Mouse (Mus musculus): ENCODE data around the gene Gm27021.

The Gm27021 gene

DNA sequence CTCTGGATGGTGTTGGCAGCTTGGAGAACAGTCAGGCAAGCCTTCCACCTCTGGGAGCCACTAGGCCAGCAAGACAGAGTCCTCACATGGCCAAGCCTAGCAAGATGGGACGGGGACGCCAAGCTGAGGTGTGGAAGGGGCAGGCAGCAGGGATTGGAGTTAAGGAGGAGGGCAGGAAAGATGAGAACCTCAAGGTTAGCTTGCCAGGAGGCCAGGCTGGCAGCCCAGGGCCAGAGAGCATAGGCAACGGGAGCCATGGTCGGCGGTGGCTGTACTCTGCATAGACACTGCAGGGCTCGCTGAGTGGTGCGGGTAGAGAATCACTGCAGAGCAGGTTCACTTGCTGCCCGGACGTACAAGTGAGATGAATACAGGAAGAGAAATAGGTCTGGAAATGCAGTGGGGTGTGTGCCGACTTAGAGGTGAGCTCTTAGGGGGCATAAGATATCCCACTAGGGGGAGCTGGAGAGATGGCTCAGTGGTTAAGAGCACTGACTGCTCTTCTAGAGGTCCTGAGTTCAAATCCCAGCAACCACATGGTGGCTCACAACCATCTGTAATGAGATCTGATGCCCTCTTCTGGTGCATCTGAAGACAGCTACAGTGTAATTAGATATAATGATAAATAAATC, 25.7 kb downstream of the Gm27021 start:
- DNase-seq (ENCODE audit: low read depth, low spot score): no peak

DNA sequence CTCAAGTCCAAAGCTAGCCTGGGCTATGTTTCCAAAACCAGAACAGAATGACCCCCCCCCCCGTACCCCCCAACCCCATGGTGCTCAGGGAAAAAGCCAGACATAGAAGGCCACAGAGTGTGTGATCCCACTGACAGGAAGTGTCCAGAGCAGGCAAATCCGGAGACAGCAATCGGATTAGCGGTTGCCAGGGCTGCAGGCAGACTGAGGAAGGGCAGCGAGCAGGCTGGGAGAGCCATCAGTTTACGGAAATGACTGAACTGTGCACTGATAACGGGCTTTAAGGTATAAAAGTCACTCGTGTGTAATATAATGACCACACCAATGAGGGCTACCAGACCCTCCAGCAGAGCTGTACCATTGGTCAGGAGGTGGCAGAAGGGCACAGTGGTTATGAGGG, 26.6 kb downstream of the Gm27021 start:
- DNase-seq (ENCODE audit: low read depth, low spot score): no peak

DNA sequence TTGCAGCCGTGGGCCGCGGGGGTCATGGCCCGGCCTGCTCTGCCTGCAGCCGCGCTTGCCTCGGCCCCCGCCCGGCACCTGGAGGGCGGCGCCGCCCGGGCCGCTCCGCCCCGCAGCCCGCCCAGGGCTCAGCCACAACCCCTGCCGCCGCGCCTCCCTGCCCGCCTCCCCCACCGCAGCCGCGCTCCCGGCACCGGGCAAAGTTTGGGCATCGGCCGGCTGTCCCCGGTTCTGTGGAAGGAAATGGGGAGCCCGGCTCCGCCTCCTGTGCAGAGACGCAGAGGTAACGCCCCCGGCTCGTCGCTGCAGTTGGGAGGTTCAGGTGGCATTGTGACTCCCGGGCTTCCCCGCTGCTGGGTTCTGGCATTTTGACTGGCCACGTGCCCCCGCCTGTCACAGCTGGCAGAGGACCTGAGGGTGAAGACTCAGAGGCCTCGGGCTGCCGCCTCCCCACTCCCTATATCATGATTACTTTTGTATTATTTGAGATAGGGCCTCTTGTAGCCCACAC, 33.5 kb downstream of the Gm27021 start:
- DNase-seq (ENCODE audit: low read depth, low spot score): no peak

GRCm38 (mm10) chr8:120633665-120634271, 34.1 kb downstream of the Gm27021 start:
- no peak for DNase-seq (ENCODE audit: low read depth, low spot score)

DNA sequence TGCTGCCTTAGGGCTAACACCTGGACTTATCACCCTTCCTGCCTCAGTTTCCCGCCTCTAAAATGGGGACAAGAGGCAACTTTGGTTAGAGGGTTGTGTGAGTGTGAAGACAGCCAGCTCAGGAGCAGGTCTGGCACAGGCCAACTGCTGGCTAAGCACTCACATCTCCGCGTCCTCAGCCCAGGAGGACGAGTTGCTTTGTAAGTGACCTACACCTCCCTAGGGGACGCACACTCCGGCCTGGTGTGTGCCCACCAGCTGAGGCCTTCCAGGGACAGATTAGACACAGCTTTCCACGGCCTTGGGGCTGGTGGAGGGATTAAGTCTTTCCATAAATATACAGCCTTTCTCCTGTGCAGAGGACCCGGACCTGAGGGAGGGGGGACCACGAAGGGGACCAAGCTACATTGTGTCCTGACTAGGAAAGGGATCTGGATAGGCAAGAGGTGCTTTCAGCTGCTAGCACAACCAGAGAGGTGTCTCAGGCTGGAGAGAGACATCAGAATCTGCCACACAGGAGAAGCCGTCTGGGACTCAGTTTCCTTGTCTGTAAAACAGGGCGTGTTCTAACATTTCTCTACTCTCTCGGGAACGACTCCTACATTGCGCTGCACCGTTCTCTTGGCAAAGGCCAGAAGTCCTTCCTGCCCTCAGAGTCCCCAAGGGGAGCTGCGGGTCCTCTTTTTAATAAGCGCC, 34.8 kb downstream of the Gm27021 start:
- no peak for DNase-seq (ENCODE audit: low read depth, low spot score)

- no peak for DNase-seq (ENCODE audit: low read depth, low spot score)
Observed at GRCm38 (mm10) chr8:120631441-120632375, 36.2 kb downstream of the Gm27021 start.

DNA sequence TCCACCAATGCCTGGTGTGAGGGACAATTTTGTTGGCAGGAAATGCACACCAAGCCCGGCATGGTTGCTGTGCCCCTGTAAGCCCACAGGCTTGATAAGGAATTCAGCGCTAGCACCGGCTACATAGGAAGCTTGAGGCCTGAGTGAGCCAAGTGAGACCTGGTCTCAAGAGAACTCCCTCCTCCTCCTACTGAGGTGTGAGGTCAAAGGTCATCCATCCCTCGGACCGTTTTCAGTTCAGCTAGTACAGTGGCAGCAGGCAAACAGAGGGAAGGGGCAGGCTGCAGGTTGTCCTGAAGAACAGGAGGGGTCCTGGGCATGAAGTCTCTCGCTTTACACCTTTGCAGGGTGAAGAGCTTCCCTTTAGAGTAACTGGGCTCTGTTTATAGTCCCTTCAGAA, 37.0 kb downstream of the Gm27021 start:
- no peak for DNase-seq (ENCODE audit: low read depth, low spot score)

GRCm38 (mm10) chr8:120630031-120630430, 37.8 kb downstream of the Gm27021 start:
- DNase-seq (ENCODE audit: low read depth, low spot score): no peak

GRCm38 (mm10) chr8:120627298-120627697, 40.6 kb downstream of the Gm27021 start:
- no peak for DNase-seq (ENCODE audit: low read depth, low spot score)

GRCm38 (mm10) chr8:120626461-120626860, 41.4 kb downstream of the Gm27021 start:
- peak; percentile 81 for DNase-seq (ENCODE audit: low read depth, low spot score)

DNA sequence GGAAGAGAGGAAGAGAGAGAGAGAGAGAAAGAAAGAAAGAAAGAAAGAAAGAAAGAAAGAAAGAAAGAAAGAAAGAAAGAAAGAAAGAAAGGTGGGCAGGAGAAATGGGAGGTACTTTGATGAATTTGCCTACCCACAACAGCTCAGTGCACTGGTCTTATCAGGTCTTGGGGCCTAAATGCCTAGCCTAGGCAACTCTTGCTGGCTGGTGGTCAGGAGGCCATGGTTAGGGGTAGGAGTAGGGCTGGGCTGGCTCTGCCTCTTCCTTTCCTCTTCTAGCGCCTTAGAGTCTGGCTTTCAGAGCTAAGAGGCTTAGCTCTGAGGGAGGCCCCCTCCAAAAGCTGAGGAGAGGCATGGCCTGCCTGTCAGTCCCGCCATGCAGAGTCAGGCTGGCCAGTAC, 44.3 kb downstream of the Gm27021 start:
- no peak for DNase-seq (ENCODE audit: low read depth, low spot score)

DNA sequence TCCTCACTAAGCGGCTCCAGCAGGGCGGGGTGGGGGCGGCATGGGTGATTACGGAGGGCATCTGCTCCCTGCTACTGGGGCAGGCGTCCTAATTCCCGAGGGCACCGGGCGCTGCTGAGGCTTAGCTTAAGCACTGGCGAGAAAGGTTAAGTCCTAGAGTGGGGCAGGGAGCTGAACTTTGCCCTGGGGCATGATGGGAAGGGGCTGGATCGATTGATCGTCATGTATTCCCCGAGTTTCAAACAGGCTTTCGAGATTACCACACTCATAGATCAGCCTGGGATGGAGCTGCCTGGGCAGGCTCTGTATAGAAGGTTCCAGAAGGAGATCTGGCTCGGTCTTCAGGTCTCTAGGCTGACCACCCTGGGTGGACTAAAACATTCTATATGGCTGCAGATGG, 45.7 kb downstream of the Gm27021 start:
- DNase-seq (ENCODE audit: low read depth, low spot score): no peak

GRCm38 (mm10) chr8:120620441-120620840, 47.4 kb downstream of the Gm27021 start:
- no peak for DNase-seq (ENCODE audit: low read depth, low spot score)

DNA sequence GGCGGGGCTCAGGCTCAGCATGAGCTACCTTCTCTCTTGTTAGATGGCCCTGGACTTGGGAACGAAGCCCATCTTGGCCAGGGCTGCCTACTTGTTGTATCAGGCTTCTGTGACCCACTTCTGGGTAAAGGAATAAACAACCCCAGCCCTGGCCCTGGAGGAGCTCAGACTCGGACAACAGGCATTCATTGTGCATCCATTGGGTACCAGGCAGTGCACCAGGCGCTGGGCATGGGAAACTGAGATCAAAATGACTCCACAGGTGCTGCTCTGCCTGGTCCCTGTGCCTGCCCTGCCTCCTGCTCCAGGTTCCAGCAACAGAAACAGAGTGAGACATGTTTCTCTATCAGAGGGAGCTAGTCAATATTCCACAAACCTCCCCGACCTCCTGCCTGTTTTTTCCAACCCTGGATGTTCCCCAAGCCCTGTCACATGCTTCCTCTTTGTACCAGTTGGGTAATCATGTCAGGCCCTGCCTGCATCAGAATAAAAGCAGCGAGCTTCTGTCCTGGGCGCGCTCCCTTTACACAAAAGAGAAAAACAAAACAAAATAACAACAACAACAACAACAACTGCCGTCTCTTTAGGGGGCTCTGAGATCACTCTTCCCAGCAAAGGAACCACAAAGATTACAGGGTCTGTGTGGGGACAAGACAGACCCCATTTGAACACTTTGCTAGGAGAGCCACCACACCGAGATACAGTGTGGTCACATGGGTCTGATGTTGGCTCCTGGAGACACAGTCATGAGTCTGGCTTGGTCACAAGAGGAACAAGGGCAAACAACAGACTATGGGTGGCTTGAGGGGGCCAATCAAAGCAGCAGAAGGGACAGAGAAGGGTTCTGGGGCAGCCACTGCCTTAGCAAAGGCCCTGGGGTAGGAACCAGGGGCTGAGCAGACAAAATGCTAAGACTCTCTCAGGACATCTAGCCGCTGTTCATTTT, 48.4 kb downstream of the Gm27021 start:
- no peak for DNase-seq (ENCODE audit: low read depth, low spot score)

DNA sequence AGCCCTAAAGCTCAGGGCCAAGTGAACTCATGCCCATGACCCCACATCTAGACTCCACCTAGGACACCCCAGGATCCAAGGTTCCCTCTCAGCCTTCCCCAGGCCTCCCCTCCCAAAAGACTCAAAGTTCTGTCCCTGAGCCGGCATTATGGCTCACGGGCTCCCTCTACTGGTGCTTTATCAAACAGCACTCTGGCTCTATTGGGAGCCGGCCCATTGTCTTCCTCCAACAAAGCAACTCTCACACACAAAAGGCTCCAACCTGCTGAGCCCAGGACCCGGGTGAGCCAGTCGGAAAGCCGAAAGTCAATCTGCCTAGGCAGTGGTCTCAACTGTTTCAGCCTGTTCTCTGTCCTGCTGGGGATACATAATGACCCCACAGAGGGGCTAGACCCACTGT, 49.8 kb downstream of the Gm27021 start:
- peak; percentile 73 for DNase-seq (ENCODE audit: low read depth, low spot score)

GRCm38 (mm10) chr8:120616663-120617626, 50.9 kb downstream of the Gm27021 start:
- DNase-seq (ENCODE audit: low read depth, low spot score): no peak

GRCm38 (mm10) chr8:120614491-120614890, 53.4 kb downstream of the Gm27021 start:
- DNase-seq (ENCODE audit: low read depth, low spot score): no peak

DNA sequence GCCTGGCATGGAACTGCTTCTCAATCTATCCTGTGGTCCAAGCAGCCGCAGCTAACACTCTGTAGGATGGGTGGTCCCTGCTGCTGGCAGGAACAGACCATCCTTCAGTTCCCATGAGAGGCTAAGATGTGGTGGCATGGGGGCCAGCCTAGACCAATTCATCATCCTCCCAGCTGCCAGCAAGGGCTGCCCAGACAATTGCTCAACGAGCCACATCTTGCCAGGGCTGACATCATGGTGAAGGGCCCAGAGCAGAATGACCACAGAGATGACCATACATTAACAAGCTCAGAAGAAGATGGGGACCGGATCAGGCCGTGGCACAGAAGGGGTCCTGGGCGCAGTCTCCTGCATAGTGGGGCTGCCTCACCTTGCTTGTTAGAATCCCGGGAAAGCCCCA, 57.1 kb downstream of the Gm27021 start:
- DNase-seq (ENCODE audit: low read depth, low spot score): no peak

- DNase-seq (ENCODE audit: low read depth, low spot score): no peak
Observed at GRCm38 (mm10) chr8:120607885-120608284, 60.0 kb downstream of the Gm27021 start.
